Mouse (Mus musculus): ENCODE measurements around the gene Exosc10. TPM values are rescaled to one million over a fixed set of nuclear protein-coding genes. Genes with fewer than 3 reads are reported as not detected.

Exosc10 gene
- polyA plus RNA-seq, 1 experiment from 2014 or later, result 30.0 TPM

GRCm38 (mm10) chr4:148530778-148531177, 27.5 kb upstream of the Exosc10 start:
- no peak overlapping the region for H3K4me3 ChIP-seq (ENCODE audit: low read depth, low read length)
- H3K4me1 ChIP-seq (replicated peaks; ENCODE audit: control insufficient read depth, insufficient read depth), result no peaks in the 10 kb centered on the region
- H3K4me2 ChIP-seq (replicated peaks; ENCODE audit: low read depth), result no peak overlapping the region
- no peaks in the 10 kb centered on the region for H3K9me3 ChIP-seq (ENCODE audit: control insufficient read depth, low read length)
- TF ChIP-seq CTCF (IDR thresholded peaks at IDR 0.05; ENCODE audit: low read depth) (no peak), EP300 (optimal IDR thresholded peaks at IDR 0.05) (no peak)
- H3K27me3 ChIP-seq (ENCODE audit: control insufficient read depth, insufficient read depth, low read length), result no peaks in the 10 kb centered on the region
- WGBS, result 89% methylated on average over 6 of the region's 6 CpGs
- H3K9ac ChIP-seq (ENCODE audit: low read length), result no peak overlapping the region
- ATAC-seq (ENCODE audit: low FRiP score, low TSS enrichment) (no peak), DNase-seq (ENCODE audit: low spot score) (no peak)
- H3K36me3 ChIP-seq (ENCODE audit: control insufficient read depth, insufficient read depth, low read length), result peaks cover 48% of the 10 kb centered on the region
- H3K27ac ChIP-seq (replicated peaks), result no peak overlapping the region

DNA sequence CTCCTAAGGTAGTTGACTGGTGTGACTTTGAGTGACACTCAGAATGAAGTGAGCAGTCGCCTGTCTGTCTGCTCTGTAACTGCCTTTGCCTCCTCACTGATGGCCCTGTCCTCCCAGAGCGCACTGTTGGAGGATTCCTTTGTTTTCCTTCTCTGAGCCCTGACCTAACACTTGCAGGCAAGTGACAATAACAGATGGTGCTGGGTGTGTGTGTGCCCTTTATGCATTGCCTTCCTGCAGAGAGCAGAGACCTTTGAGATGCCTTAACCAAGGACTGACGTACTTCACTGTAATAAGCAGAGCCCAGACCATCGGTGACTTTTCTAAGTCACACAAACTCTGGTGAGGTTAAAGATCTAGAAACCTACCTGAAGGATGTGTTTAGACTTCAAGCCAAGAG, 26.9 kb upstream of the Exosc10 start:
- no peak for DNase-seq (ENCODE audit: low spot score)
- WGBS, result 74% methylated on average over 4 of the region's 4 CpGs
- peaks cover 45% of the 10 kb centered on the region for H3K36me3 ChIP-seq (ENCODE audit: control insufficient read depth, insufficient read depth, low read length)

DNA sequence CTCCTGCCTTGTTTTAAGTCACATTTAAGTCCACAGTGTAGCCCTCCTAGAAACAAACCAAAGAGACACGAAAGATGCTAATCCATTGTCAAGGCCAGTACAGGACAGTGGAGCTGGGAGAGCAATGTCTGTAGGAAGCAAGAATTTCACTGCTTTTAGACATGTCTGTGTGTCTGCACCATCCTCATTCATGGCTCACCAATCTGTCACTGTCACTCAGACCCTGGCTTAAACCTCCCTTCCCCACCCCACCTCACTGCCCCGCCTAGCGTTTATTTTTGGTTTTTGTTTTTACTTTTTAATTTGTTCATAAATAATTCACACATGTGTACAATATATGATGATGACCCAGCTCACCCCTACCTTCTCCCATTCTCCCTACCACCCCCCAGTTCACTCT, 25.7 kb upstream of the Exosc10 start:
- DNase-seq (ENCODE audit: low spot score) (no peak), ATAC-seq (ENCODE audit: low FRiP score, low TSS enrichment) (no peak)
- no peaks in the 10 kb centered on the region for H3K4me1 ChIP-seq (replicated peaks; ENCODE audit: control insufficient read depth, insufficient read depth)
- H3K36me3 ChIP-seq (ENCODE audit: control insufficient read depth, insufficient read depth, low read length), result peaks cover 49% of the 10 kb centered on the region
- H3K4me2 ChIP-seq (replicated peaks; ENCODE audit: low read depth), result no peak overlapping the region
- H3K4me3 ChIP-seq (ENCODE audit: low read depth, low read length), result no peak overlapping the region
- WGBS, result 92% methylated on average over 3 of the region's 3 CpGs
- no peak overlapping the region for H3K27ac ChIP-seq (replicated peaks)
- no peak overlapping the region for H3K9ac ChIP-seq (ENCODE audit: low read length)
- no peaks in the 10 kb centered on the region for H3K9me3 ChIP-seq (ENCODE audit: control insufficient read depth, low read length)
- no peak for TF ChIP-seq EP300 (optimal IDR thresholded peaks at IDR 0.05)
- no peak for TF ChIP-seq CTCF (IDR thresholded peaks at IDR 0.05; ENCODE audit: low read depth)
- H3K27me3 ChIP-seq (ENCODE audit: control insufficient read depth, insufficient read depth, low read length), result no peaks in the 10 kb centered on the region

More for the DNA sequence above, 26.9 kb upstream of the Exosc10 start:
- no peak overlapping the region for H3K4me3 ChIP-seq (ENCODE audit: low read depth, low read length)
- no peak for ATAC-seq (ENCODE audit: low FRiP score, low TSS enrichment)
- no peak overlapping the region for H3K9ac ChIP-seq (ENCODE audit: low read length)
- no peak overlapping the region for H3K27ac ChIP-seq (replicated peaks)
- TF ChIP-seq CTCF (IDR thresholded peaks at IDR 0.05; ENCODE audit: low read depth) (no peak), EP300 (optimal IDR thresholded peaks at IDR 0.05) (no peak)
- no peaks in the 10 kb centered on the region for H3K9me3 ChIP-seq (ENCODE audit: control insufficient read depth, low read length)
- no peak overlapping the region for H3K4me2 ChIP-seq (replicated peaks; ENCODE audit: low read depth)
- H3K27me3 ChIP-seq (ENCODE audit: control insufficient read depth, insufficient read depth, low read length), result no peaks in the 10 kb centered on the region
- no peaks in the 10 kb centered on the region for H3K4me1 ChIP-seq (replicated peaks; ENCODE audit: control insufficient read depth, insufficient read depth)

GRCm38 (mm10) chr4:148533613-148534328, 24.5 kb upstream of the Exosc10 start:
- Histone ChIP-seq H3K27ac (replicated peaks) (no peak overlapping the region), H3K9me3 (ENCODE audit: control insufficient read depth, low read length) (no peaks in the 10 kb centered on the region), H3K4me3 (ENCODE audit: low read depth, low read length) (no peak overlapping the region), H3K27me3 (ENCODE audit: control insufficient read depth, insufficient read depth, low read length) (no peaks in the 10 kb centered on the region), H3K9ac (ENCODE audit: low read length) (no peak overlapping the region), H3K4me1 (replicated peaks; ENCODE audit: control insufficient read depth, insufficient read depth) (no peaks in the 10 kb centered on the region), H3K36me3 (ENCODE audit: control insufficient read depth, insufficient read depth, low read length) (peaks cover 58% of the 10 kb centered on the region), H3K4me2 (replicated peaks; ENCODE audit: low read depth) (no peak overlapping the region)
- DNase-seq (ENCODE audit: low spot score) (no peak), ATAC-seq (ENCODE audit: low FRiP score, low TSS enrichment) (peak; percentile 47; the same call in 1 of the 2 replicates)
- TF ChIP-seq EP300 (optimal IDR thresholded peaks at IDR 0.05) (no peak), CTCF (IDR thresholded peaks at IDR 0.05; ENCODE audit: low read depth) (no peak)
- 81% methylated on average over 12 of the region's 12 CpGs for WGBS

- no peak for ATAC-seq (ENCODE audit: low FRiP score, low TSS enrichment)
- 85% methylated on average over 3 of the region's 3 CpGs for WGBS
- H3K27ac ChIP-seq (replicated peaks), result no peak overlapping the region
- H3K4me1 ChIP-seq (replicated peaks; ENCODE audit: control insufficient read depth, insufficient read depth), result no peaks in the 10 kb centered on the region
- peaks cover 59% of the 10 kb centered on the region for H3K36me3 ChIP-seq (ENCODE audit: control insufficient read depth, insufficient read depth, low read length)
- H3K4me2 ChIP-seq (replicated peaks; ENCODE audit: low read depth), result no peak overlapping the region
- no peaks in the 10 kb centered on the region for H3K27me3 ChIP-seq (ENCODE audit: control insufficient read depth, insufficient read depth, low read length)
- H3K4me3 ChIP-seq (ENCODE audit: low read depth, low read length), result no peak overlapping the region
- DNase-seq (ENCODE audit: low spot score), result no peak
- H3K9me3 ChIP-seq (ENCODE audit: control insufficient read depth, low read length), result no peaks in the 10 kb centered on the region
- no peak overlapping the region for H3K9ac ChIP-seq (ENCODE audit: low read length)
- no peak for TF ChIP-seq EP300 (optimal IDR thresholded peaks at IDR 0.05)
- no peak for TF ChIP-seq CTCF (IDR thresholded peaks at IDR 0.05; ENCODE audit: low read depth)
Observed at GRCm38 (mm10) chr4:148535876-148536275, 22.4 kb upstream of the Exosc10 start.

GRCm38 (mm10) chr4:148549106-148549505, 9.1 kb upstream of the Exosc10 start:
- no peak for DNase-seq (ENCODE audit: low spot score)
- H3K36me3 ChIP-seq (ENCODE audit: control insufficient read depth, insufficient read depth, low read length), result peaks cover 37% of the 10 kb centered on the region
- 90% methylated on average over 4 of the region's 4 CpGs for WGBS
- H3K27me3 ChIP-seq (ENCODE audit: control insufficient read depth, insufficient read depth, low read length), result no peaks in the 10 kb centered on the region
- H3K9me3 ChIP-seq (ENCODE audit: control insufficient read depth, low read length), result no peaks in the 10 kb centered on the region
- H3K4me2 ChIP-seq (replicated peaks; ENCODE audit: low read depth), result no peak overlapping the region
- no peak for ATAC-seq (ENCODE audit: low FRiP score, low TSS enrichment)
- no peaks in the 10 kb centered on the region for H3K4me1 ChIP-seq (replicated peaks; ENCODE audit: control insufficient read depth, insufficient read depth)
- H3K9ac ChIP-seq (ENCODE audit: low read length), result no peak overlapping the region
- H3K27ac ChIP-seq (replicated peaks), result no peak overlapping the region
- TF ChIP-seq EP300 (optimal IDR thresholded peaks at IDR 0.05), result no peak
- TF ChIP-seq CTCF (IDR thresholded peaks at IDR 0.05; ENCODE audit: low read depth), result no peak
- H3K4me3 ChIP-seq (ENCODE audit: low read depth, low read length), result no peak overlapping the region
